ENCODE assay signal across 9 mouse cellular contexts in the genomic region with DNA sequence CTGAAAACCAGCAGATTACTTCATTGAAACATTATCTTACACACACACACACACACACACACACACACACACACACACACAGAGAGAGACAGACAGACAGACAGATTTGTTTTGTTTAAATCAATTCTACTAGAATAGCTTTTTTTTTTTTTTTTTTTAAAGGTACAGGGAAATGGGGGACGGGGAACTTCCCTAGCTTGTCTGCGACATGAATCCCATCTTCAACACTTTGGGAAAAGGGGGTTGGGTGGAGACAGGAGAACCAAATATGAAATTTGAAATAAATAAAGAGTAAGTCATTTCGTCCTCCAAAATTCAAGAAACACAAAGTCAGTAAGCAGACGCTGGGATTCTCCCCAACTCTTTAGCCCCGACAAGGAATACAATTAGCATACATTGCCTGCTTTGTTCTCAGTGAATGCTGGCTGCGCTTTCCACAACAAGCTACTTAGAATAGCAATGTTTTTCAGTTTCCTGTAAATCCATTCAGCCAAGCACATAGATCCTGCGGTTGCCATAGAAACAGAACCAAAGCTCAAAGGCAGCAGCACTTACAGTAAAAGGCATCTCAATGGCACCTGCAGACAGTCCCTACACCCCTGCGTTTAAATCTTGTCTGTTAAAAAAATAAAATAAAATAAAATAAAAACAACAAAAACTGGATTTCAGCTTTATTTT.
DNase-seq lines count a peak whose midpoint lies in the region; ATAC-seq lines count a peak whose summit lies in the region.
"Had no signal": no experiment of that assay in that cellular context is flagged by ENCODE, and none has a peak within 500 bp of the region (broad histone marks: within the 10 kb centered on the region; RNA-seq: fewer than 3 reads in every experiment).

No protein-coding gene starts in this region.

- H3K36me3 ChIP-seq in liver, embryonic 12.5 days = no peaks in the 10 kb centered on the region
- no peaks in the 10 kb centered on the region for H3K36me3 ChIP-seq in intestine, embryonic 15.5 days

- no peak overlapping the region for H3K27ac ChIP-seq in liver, embryonic 12.5 days
- H3K27ac ChIP-seq in intestine, embryonic 15.5 days = no peak overlapping the region
- H3K27ac ChIP-seq: macrophage had no signal

- WGBS in liver, embryonic 12.5 days (ENCODE audit: insufficient replicate concordance) = 27% methylated on average over 8 of the region's 8 CpGs
- WGBS in intestine, embryonic 15.5 days = 30% methylated on average over 8 of the region's 8 CpGs

- H3K27me3 ChIP-seq in liver, embryonic 12.5 days (replicated peaks) = no peaks in the 10 kb centered on the region; the same call in 1 of the 2 replicates
- H3K27me3 ChIP-seq in intestine, embryonic 15.5 days (replicated peaks) = no peaks in the 10 kb centered on the region

- no peak overlapping the region for H3K9ac ChIP-seq in liver, embryonic 12.5 days
- H3K9ac ChIP-seq in intestine, embryonic 15.5 days = no peak overlapping the region

- no peaks in the 10 kb centered on the region for H3K4me1 ChIP-seq in liver, embryonic 12.5 days
- H3K4me1 ChIP-seq in intestine, embryonic 15.5 days (replicated peaks) = 0 out of 2 replicates have a peak, but pooled peaks cover 3% of the 10 kb centered on the region

- no peak for ATAC-seq in liver, embryonic 12.5 days
- ATAC-seq in intestine, embryonic 15.5 days = no peak

- no peaks in the 10 kb centered on the region for H3K9me3 ChIP-seq in liver, embryonic 12.5 days (replicated peaks)
- no peaks in the 10 kb centered on the region for H3K9me3 ChIP-seq in intestine, embryonic 15.5 days

- no peak overlapping the region for H3K4me3 ChIP-seq in liver, embryonic 12.5 days
- H3K4me3 ChIP-seq in intestine, embryonic 15.5 days (replicated peaks) = no peak overlapping the region

- DNase-seq in embryo, embryonic 10 days (ENCODE audit: low spot score) = peak; percentile 61
- no peak for DNase-seq in embryo, embryonic 9.5 days (ENCODE audit: extremely low spot score)
- DNase-seq in R1 (ENCODE audit: low read depth, low spot score) = peak; percentile 99
- DNase-seq in frontal cortex, adult 2 months (ENCODE audit: extremely low spot score in 1 of 2, low spot score in 1 of 2) = peak; percentile 37 to 68
- peak; percentile 49 for DNase-seq in naive thymus-derived CD4-positive, alpha-beta T cell, adult 2 months (ENCODE audit: low read depth)
- no peak for DNase-seq in ovary, postnatal 10 days (ENCODE audit: low spot score)

- H3K4me2 ChIP-seq in liver, embryonic 12.5 days = no peak overlapping the region
- no peak overlapping the region for H3K4me2 ChIP-seq in intestine, embryonic 15.5 days (replicated peaks)

Comparison
In these comparisons a context has a peak if more than half of its experiments do, and no peak if none do; other contexts are left out.
1. DNase-seq: peak in embryo, embryonic 10 days (single experiment), R1 (single experiment), frontal cortex, adult 2 months (2 of 2) and naive thymus-derived CD4-positive, alpha-beta T cell, adult 2 months (single experiment); none in embryo, embryonic 9.5 days (single experiment) and ovary, postnatal 10 days (single experiment).